Mouse (Mus musculus) naive thymus-derived CD4-positive, alpha-beta T cell, adult 2 months (primary cell): ENCODE measurements around the gene Fam193a.

Experiments
- DNase-seq: peaks from one replicate; pipeline ENCODE4 v3.0.0-alpha.2; 2011; ENCODE audit warnings: low read depth

Fam193a gene

DNA sequence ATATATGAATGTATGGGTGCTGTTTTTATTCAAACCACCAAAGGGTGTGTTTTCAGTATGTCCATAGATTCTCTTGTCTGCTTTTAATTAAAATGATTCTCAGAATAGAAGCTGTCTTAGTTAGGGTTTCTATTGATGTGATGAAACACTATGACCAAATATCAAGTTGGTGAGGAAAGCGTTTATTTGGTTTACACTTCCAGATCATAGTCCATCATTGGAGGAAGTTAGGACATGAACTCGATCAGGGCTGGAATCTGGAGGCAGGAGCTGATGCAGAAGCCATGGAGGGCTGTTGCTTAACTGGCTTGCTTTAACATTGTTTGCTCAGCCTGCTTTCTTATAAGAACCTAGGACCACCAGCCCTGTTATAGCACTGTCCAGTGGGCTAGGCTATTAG, 12.0 kb downstream of the Fam193a start:
- no peak for DNase-seq

GRCm38 (mm10) chr5:34385616-34386015, 15.9 kb downstream of the Fam193a start:
- no peak for DNase-seq

DNA sequence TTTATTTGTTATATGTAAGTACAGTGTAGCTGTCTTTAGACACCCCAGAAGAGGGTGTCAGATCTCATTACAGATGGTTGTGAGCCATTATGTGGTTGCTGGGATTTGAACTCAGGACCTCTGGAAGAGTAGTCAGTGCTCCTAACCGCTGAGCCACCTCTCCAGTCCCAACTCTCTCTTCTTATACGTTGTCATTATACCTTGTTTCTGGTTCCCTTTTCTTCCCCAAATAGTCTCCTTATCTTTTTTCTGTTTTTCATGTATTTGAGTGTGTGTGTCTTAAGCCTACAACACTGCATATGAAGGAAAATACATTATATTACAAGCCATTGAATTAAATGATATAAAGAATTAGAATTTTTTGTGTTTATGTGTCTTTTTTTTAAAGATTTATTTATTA, 17.0 kb downstream of the Fam193a start:
- DNase-seq, result no peak

DNA sequence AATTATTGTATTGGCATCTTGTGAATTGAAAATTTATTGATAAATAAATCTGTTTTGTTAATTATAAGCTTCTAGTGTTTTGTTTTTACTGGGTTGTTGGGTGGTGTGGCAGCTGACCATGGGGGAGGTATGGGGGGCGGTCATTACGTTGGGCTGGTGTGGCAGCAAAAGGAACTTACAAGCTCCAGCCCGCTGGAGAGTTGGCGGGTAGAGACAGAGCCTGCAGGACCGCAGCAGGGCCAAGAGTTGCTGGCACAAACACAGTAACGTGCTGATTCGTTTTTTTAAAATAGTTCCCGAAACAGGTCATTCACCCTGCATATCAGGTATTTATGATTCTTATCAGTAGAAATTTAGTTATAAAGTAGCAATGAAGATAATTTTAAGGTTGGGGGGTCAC, 23.5 kb downstream of the Fam193a start:
- no peak for DNase-seq

- DNase-seq, result no peak
These were observed 25.6 kb downstream of the Fam193a start for GRCm38 (mm10) chr5:34395347-34395746.

- DNase-seq, result no peak
These were observed 26.3 kb downstream of the Fam193a start for GRCm38 (mm10) chr5:34395850-34396540.

GRCm38 (mm10) chr5:34397866-34398265, 28.1 kb downstream of the Fam193a start:
- DNase-seq, result no peak

GRCm38 (mm10) chr5:34398326-34398725, 28.6 kb downstream of the Fam193a start:
- no peak for DNase-seq

- peak; percentile 34 for DNase-seq
These were observed 37.7 kb downstream of the Fam193a start for GRCm38 (mm10) chr5:34407366-34407918.

DNA sequence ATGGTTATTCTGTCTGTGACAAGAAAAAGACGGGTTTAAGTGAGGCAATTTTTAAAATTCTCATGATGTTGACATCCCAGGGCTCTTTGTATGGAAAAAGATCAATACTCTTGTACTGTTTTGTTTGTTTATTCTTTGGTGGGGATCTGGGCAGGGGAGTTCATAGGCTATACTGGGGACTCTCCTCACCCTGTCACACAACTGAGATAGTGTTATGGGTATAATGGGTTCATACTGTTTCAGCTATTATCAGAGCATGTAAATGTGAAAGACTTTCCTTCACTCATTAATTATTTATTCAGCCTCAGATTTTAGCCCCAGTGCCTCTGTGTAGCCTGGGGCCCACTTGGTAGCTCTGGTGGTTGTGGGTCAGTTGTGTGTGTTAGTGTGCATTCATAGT, 39.3 kb downstream of the Fam193a start:
- no peak for DNase-seq

- DNase-seq, result no peak
These were observed 41.1 kb downstream of the Fam193a start for GRCm38 (mm10) chr5:34410819-34411218.

DNA sequence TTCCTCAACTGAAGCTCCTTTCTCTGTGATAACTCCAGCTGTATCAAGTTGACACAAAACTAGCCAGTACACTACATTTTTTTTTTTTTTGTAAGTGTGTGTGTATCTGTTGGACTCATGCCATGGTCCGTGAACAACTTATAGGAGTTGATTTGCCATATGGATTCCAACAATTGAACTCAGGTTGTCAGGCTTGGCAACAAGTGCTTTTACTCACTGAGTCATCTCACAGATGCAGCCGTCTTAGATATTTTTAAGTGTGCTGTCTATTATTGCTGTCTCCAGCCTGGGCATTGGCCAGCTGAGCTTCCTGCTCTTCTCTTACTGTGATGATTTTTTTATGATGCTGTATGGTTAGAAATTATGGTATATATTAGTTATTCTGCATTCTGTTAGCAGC, 44.2 kb downstream of the Fam193a start:
- no peak for DNase-seq

DNA sequence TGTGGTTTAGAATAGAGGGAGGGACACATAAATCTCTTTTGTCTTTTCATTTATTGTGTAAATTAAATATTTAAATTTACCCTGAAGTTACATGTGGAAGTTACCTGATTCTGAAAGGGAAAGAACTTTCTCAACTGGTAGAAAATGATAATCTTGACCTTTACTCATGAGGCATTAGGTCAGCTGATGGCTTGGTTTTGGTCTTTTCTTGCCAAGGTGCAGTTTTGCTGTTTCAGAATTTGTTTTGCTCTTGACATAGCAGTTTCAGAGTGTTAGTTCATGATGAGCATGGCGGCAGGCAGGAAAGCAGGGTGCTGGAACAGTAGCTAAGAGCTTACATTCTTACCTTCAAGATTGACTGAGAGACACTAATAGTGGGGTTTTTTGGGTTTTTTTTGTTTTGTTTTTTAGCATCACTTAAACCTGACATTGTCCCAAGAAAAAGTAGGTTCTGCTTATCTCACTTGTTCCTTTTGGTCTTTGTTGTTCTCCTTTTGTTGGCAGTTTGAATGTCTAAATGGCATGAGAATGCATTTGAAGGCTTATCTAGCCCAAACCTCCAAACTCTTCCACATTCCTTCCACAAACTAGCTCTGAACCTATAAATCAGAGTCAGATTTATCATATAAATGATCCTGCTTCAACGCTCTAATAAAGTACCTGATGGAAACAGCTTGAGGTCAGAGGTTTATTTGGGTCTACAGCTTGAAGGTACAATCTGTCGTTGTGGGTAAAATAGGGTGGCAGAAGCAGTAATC, 47.7 kb downstream of the Fam193a start:
- no peak for DNase-seq

- no peak for DNase-seq
These were observed 49.5 kb downstream of the Fam193a start for GRCm38 (mm10) chr5:34419188-34419587.

GRCm38 (mm10) chr5:34430776-34431175, 61.0 kb downstream of the Fam193a start:
- DNase-seq, result no peak

DNA sequence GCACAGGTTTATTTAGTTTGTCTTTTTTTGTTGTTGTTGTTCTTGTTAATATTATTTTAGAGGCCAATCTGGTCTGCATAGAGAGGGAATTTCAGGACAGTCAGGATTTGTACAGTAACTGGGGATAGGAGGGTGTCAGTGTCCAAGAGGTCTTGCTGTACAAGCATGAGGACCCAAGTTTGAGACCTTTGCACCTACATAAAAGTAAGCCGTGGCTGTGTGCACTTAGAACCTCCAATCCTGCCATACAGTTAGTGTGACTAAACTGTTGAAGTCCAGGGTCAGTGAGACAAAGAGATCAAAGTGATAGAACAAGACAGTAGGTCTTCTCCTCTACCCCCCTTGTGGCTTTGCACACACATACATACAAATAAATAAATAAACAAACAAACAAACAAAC, 64.1 kb downstream of the Fam193a start:
- DNase-seq, result no peak

GRCm38 (mm10) chr5:34434241-34434640, 64.5 kb downstream of the Fam193a start:
- no peak for DNase-seq

GRCm38 (mm10) chr5:34438052-34438451, 68.3 kb downstream of the Fam193a start:
- DNase-seq, result no peak

- DNase-seq, result no peak
These were observed 68.9 kb downstream of the Fam193a start for GRCm38 (mm10) chr5:34438659-34439058.

DNA sequence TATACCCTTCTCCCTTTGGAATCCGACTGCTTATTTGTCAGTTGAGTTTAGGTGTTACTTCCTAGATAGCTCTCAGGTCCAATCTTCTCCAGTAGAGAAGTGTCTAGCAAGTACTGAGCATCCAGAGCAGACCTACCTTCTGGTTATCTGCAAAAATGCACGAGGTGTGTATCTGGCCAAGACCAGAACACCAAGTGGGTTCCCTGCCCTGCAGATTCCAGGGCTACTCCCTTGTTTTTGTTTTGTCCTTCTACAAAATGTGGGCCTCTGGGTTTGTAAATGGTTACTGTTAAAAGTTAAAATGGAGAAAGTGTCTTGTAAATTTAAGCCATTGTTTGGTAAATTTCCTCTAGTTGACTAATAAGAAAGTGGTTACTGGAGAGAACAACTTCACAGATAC, 70.0 kb downstream of the Fam193a start:
- DNase-seq, result no peak

GRCm38 (mm10) chr5:34441797-34442196, 72.1 kb downstream of the Fam193a start:
- DNase-seq, result no peak

GRCm38 (mm10) chr5:34446207-34446606, 76.5 kb downstream of the Fam193a start:
- DNase-seq, result no peak

DNA sequence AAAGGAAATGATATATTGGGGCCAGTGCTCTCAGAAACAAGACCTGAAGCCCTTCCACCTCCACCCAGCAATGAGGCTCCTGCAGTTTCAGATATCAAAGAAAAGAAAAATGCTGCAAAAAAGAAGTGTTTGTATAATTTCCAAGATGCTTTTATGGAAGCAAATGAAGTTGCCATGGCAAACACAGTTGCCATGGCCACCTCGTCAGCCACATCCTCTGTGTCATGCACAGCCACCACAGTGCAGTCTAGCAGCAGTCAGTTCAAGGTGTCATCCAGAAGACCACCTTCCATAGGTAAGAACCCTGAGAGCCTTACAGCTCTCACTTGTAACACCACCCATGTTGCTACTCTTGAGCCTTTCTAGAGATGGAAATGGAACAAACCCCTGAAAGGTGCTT, 89.3 kb downstream of the Fam193a start:
- DNase-seq, result no peak
